Mouse (Mus musculus): ENCODE data around the gene Spsb4.

Gene Spsb4

DNA sequence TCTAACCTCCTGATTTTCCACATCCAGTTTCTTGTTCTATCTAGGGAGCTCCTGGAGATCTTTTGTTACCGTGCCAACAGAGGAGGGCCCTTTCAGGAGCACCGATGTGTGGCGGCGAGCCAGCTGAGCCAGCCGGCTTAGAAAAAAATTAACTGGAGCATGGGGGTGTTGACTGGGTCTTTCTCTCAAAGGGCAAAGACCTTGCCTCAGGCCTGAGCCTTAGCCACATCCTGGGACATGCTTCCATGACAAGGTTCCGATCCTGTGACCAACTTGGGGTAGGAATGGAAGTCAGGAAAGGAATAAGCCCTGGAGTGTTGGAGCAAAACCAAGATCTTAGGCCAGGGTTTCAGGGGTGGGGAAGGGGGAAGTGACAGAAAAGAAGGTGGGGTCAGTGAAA, 2.9 kb downstream of the Spsb4 start:
- no peak for DNase-seq

DNA sequence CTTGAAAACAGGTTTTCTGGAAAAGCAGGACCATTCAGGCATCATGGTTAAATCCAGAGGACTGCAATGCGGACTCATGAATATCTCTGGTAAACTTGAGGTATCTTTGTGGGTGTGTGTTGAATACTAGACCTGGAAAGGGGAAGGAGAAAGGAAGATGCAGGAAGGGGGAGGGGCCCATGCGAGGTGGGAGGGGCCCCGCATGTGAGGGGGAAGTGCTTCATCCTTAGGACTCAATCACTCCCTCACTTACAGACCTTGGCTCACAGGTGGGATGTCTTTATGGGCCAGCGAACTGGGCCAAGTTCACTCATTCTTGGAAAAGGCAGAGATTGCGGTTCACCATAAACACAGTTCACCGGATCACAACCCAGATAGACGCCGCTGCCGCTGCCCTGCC, 4.9 kb downstream of the Spsb4 start:
- no peak for DNase-seq

GRCm38 (mm10) chr9:97013153-97013552, 5.5 kb downstream of the Spsb4 start:
- no peak for DNase-seq

DNA sequence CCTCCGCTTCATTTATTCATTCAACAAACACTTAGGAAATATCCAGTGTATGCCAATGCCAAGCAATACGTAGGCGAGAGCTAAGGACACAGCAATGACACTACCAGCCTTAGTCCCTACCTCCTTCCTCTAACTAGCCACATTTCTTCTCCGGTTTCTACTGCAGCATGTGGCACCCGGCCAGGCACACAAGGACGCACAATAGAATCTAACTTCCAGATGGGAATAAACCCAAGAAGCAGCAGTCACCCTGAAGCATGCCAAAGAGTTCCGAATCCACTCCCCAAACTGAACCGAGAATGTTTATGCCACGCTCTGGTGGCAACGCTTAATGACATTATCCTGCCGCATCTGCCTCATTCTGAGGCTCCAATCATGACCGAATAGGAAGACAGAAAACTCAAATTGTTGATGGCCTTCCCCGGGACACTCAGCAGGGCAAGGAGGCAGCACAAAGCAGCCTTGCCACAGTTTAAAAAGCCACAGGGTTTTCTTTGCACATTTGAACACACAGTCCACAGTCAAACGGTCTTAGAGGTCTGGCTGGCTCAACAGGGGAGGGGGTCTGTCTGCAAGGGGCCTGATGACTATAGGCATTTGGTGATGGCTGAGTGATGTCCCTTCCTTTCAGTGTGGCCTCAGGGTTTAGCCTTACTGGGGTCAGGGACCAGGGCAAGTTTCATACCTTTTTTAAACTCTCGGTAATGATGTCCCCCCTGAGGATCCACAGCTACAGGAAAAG, 7.0 kb downstream of the Spsb4 start:
- DNase-seq = no peak

DNA sequence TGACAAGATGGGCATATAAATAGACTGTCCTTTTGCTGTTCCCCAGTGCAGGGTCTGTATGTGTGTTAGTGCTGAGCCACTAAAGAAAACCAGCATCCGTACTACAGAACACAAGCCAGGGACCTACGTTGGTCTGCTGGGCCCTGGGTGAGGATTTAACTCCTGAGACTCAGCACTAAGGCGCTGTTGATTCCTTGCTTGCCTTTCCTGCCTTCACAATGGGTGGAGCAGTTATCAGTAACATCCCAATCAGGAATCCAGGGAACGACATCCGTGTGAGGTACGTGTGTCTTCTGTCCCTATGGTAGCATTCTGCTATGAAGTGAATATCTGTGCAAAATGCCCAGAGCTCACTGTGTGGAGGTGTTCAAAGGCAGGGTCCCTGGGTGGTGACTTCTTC, 8.2 kb downstream of the Spsb4 start:
- no peak for DNase-seq

DNA sequence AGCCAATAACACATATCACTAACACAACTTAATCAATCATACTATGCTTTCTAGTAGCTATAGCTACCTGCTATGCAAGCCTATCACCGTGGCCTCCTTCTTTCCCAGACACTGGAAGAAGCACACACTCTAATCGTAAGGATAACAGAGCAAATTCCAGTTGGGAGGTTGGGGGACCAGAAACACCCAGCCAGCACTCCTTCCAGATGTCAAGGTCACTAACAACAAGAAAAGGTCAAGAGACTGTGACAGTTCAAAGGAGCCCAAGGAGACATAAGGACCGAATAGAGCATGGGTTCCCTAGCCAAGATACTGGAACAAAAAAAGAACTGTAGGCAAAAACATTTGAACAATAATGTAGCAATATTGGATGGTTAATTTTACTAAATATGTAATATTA, 13.9 kb downstream of the Spsb4 start:
- DNase-seq = no peak

DNA sequence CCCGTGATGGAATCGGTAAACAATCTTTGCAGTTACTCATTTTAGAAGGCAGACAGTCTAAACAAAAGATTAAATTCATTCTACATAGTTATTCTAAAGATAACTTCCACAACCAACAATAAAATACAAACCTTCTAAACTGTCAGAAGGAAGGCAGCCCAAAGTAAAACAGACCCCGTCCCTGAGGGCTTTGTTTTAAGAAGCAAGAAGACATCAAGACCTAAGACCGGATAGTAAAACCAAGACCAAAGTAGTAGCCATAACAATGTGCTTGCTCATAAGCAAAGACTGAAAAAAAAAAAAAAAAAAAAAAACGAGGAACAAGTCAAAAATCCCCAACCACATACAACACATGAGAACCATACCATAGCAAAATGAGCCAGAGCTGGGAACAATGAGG, 15.5 kb downstream of the Spsb4 start:
- no peak for DNase-seq

GRCm38 (mm10) chr9:97002654-97003053, 16.0 kb downstream of the Spsb4 start:
- DNase-seq = no peak

DNA sequence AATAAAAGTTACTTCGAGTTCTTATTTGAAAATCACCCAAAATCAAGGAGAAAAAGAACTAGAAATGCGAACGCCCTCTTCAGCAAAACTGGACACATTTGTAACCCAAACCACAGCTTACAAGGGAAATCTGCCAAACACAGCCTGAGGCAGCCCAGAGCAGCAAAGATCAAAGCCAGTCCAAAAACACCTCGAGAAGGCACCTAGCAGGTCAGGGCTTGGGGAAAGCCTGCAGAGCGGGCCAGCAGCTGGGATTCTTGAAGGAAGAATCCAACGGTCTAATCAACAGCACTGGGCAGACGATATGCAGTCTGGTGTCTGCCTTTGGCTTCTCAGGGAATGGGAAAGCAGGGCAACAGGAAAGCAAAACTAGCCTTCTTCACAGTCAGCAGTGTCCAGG, 16.6 kb downstream of the Spsb4 start:
- DNase-seq = no peak

DNA sequence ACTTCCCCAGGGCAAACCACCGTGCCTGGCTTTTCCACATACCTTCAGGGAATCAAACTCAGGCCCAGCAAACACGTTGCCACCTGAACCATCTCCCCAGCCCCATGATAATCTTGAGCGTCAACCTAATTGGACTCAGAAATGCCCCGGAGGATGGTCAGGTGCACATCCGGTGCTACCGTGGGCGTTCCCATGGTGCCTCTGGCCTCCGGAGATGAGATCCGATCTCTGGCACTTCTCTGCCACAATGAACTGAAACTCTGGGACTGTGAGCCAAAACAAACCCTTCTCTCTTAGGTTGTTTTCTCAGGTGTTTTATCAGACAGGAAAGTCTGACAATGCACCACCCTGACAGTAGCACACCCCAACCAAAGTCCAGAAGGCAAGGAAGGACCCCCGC, 17.2 kb downstream of the Spsb4 start:
- no peak for DNase-seq

GRCm38 (mm10) chr9:96995717-96996116, 22.9 kb downstream of the Spsb4 start:
- no peak for DNase-seq

DNA sequence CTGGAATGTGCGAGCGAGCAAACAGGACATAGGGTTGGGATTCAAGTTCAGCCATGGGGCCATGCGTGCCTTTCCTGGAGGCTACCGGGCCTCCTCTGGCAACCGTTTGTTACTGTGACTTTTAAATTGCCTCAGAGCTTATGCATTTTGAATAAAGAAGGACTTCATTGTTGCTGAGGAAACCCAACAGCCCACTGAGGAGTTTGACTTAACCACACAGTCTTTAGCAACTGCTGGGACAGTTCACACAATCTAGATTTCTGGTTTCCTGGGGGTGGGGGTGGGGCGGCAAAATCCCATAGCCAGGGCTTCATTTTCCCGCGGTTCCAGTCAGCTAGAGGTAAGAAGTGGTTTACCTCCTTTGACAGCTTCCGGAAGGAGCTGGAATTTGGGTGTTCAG, 23.9 kb downstream of the Spsb4 start:
- no peak for DNase-seq

- no peak for DNase-seq
These were observed 27.5 kb downstream of the Spsb4 start for GRCm38 (mm10) chr9:96991118-96991517.

DNA sequence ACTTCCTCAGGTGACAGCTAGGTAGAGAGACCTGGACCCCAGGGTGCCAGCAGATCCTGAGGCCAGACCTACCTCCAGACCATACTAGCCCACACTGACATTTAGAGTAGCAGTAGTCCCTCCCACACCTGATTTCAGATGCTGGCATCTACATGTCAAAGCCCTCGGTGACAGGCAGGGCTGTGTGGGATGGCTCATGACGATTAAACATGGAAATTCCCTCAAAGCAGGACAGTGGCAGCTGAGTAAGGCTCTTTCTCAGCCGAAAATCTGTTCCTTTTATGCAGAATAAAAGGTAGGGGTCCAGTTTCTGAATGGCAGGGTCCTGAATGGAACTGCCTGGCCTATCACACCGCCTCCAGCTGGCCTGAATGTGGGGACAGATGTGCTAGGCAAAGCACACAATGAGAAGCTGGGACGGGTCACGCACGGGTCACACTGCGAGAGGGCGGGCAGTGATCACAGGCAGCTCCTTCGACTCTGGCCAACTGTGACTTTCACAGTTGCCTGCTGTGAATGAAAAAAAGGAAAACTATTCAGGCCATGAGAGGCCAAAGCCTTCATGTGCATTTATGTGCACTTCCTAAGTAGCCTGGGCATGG, 29.2 kb downstream of the Spsb4 start:
- DNase-seq = no peak

DNA sequence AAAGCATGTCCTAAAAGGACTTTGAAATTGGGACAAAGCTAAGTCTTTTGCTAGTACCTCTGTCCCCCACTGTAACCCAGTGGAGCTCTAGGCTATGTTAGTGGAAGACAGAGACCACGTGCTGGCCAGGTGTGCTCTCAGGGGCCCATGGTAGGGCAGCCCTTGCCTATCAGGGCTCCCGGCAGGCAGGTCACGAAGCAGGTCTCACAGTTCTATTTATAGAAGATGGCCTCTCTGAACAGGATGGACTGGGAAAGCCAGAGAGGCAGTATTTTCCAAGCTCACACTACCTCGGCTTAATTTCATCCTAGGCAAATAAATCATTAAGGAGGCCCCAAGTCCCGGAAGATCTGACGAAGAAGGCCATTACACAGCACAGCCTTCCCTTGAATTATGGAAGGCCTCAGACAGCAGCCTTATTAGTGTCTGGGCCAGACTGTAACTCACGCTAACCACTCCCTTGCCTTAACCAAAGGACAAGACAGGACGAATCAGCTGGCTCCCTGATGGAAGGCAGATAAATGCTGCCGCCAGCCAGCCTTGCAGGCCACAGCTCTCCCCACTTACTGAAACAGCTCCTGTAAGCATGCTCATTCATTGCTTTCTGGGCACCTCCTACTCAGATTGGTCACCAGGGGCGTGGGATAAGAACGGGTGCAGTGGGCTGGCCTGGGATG, 31.7 kb downstream of the Spsb4 start:
- DNase-seq = no peak

GRCm38 (mm10) chr9:96984034-96984433, 34.6 kb downstream of the Spsb4 start:
- DNase-seq = no peak

GRCm38 (mm10) chr9:96982940-96983339, 35.7 kb downstream of the Spsb4 start:
- no peak for DNase-seq

GRCm38 (mm10) chr9:96982351-96982750, 36.3 kb downstream of the Spsb4 start:
- DNase-seq = no peak

- DNase-seq = no peak
These were observed 36.8 kb downstream of the Spsb4 start for GRCm38 (mm10) chr9:96981836-96982235.

GRCm38 (mm10) chr9:96981121-96981520, 37.5 kb downstream of the Spsb4 start:
- DNase-seq = no peak

DNA sequence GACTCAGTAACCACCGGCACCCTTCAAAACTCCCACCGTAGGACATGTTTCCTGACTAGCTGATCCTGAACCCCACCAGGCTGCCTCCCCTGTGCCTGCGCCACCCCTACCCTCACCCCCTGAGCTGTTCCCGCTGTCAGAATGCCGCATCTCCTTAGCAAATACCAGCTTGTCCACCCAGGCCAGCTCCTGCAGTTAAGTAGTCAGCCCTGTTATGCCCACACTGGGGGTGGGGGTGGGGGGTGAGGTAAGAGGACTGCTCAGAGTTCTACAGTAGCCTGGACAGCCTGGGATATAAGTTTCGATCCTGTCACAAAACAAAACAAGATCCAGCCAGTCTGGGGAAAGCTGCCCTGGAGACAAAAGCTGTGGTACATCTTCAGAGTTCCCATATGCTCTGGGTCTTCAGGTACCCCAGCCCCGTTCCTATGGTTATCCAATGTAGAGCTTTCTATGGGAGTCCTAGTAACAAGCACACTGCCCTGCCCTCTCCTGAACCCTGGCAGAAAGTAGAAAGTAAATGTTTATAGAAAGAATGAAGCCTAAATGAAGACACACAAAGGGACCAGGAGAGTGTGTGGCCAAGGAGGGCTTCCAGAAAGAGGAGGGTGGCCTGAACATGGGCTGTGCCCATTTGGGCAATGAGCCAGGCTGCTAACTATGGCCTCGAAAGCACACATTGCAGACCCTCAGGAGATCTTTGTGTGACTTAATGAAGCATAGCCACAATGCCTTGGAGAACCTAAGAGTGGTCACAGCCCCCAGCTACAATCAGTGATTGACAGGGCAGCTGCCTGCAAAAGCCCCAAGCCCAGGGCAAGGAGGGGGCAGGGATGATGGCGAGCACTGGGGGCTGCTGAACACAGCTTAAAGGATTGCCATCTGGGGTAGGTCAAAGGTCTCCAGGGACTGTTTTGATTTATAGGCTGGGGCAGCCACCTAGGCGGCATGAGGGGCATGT, 38.3 kb downstream of the Spsb4 start:
- DNase-seq = no peak

DNA sequence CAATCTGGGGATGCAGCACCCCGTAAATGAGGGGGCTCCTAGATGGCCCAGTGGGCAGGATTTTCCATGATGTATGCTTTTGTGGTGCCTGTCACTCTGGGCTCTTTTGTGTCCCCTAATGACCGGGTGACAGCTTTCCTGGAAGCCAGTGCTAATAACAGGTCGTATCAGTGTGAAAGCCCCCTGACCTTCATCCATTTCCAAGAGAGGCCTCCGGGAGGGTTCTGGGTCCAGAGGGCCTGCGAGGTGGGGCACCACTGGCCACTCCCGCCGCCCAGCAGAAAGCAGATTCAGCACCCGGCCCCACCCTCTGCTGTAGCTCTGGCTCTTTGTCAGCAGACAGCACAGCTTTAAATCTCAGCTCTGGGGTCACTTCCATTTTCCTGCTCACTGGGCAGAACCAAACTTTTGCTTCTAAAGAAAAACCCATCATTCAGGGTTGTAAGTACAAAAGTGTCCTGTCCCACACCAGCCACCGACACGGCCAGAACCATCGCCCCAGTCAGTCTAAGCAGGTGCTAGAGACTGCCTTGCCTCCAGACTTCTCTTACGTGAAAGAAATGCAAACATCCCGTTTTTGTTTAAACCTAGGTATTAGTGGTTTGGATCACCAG, 39.1 kb downstream of the Spsb4 start:
- no peak for DNase-seq
